Mouse (Mus musculus) embryo, embryonic 10 days (tissue): ENCODE measurements at regions not wholly inside any gene's neighbourhood (a gene's known extent, or its start where the extent isn't known, plus 50 kb on each side); places are given as distances from the start of the nearest gene placed in this dataset.

Experiments used
- DNase-seq: peaks from one replicate; pipeline ENCODE4 v3.0.0-alpha.2; 2015; ENCODE audit warnings: low spot score

GRCm38 (mm10) chr5:57102897-57103296 lies 614.9 kb upstream of the Pcdh7 start:
- DNase-seq: no peak

DNA sequence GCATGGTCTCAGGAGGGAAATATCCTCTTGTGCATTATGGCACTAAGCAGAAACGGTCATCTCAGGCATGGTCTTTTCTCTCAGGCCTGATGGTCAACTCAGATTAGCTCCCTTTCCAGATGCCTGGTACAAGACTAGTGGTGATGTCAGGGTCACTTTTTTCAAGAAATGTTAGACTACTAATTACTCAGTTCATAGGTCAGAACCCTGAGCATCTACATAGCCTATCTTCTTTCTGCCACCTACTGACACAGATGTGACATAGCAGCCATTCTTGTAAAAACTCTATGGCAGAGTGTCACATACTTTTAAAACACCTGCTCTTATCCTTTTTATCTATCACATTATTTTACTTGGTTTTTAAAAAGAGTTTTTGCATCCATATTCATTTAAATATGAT lies 589.3 kb upstream of the Pcdh7 start:
- DNase-seq: peak; percentile 32
